Mouse (Mus musculus): Measurements from ENCODE around the gene Gm20765.
"Not testable (repeated sequence)": the region's sequence is repeated elsewhere in the genome, so short reads cannot be mapped to it uniquely, and the experiment has no call there.

The Gm20765 gene

DNA sequence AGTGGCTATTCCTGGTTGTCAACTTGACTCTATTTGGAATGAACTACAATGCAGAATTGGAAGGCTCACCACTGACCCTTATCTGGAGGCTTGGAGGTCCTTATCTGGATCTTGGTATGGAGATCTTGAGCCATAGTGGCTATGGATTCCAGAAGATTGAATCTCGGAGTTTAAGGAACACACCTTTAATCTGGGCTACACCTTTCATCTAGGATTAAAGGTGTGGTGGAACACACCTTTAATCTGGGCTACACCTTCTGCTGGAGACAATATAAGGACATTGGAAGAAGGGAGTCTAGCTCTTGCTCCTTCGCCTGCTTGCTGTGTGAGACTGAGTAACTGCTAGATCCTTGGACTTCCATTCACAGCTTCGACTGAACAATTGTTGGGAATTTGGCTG lies at the start of gene Gm20765:
Gene Gm20765 (plus strand): TSS at position 301 of the 400 bp plus-strand sequence.
- in situ Hi-C loops (cut with MboI, MseI): loop anchor here in 1 of 2 experiments (5.0 kb wide), 1 partner anchor 48 kb away; no protein-coding TSS in a partner anchor

DNA sequence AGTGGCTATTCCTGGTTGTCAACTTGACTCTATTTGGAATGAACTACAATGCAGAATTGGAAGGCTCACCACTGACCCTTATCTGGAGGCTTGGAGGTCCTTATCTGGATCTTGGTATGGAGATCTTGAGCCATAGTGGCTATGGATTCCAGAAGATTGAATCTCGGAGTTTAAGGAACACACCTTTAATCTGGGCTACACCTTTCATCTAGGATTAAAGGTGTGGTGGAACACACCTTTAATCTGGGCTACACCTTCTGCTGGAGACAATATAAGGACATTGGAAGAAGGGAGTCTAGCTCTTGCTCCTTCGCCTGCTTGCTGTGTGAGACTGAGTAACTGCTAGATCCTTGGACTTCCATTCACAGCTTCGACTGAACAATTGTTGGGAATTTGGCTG lies 42.6 kb upstream of the Gm20765 start, which contains the start of gene Gm21293:
Gene Gm21293 (plus strand): TSS at position 301 of the 400 bp plus-strand sequence.
- in situ Hi-C loops (cut with MboI, MseI): not testable (repeated sequence)

DNA sequence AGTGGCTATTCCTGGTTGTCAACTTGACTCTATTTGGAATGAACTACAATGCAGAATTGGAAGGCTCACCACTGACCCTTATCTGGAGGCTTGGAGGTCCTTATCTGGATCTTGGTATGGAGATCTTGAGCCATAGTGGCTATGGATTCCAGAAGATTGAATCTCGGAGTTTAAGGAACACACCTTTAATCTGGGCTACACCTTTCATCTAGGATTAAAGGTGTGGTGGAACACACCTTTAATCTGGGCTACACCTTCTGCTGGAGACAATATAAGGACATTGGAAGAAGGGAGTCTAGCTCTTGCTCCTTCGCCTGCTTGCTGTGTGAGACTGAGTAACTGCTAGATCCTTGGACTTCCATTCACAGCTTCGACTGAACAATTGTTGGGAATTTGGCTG lies 34.1 kb upstream of the Gm20765 start, which contains the start of gene Gm6763:
Gene Gm6763 (plus strand): TSS at position 301 of the 400 bp plus-strand sequence.
- in situ Hi-C loops (cut with MboI, MseI): loop anchor here in 1 of 2 experiments (10.0 kb wide), 1 partner anchor 54 kb away; no protein-coding TSS in a partner anchor

DNA sequence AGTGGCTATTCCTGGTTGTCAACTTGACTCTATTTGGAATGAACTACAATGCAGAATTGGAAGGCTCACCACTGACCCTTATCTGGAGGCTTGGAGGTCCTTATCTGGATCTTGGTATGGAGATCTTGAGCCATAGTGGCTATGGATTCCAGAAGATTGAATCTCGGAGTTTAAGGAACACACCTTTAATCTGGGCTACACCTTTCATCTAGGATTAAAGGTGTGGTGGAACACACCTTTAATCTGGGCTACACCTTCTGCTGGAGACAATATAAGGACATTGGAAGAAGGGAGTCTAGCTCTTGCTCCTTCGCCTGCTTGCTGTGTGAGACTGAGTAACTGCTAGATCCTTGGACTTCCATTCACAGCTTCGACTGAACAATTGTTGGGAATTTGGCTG lies 25.6 kb upstream of the Gm20765 start, which contains the start of gene Gm8764:
Gene Gm8764 (plus strand): TSS at position 301 of the 400 bp plus-strand sequence.
- in situ Hi-C loops (cut with MboI, MseI): loop anchor here in 1 of 2 experiments (10.0 kb wide), 1 partner anchor 45 kb away; no protein-coding TSS in a partner anchor

DNA sequence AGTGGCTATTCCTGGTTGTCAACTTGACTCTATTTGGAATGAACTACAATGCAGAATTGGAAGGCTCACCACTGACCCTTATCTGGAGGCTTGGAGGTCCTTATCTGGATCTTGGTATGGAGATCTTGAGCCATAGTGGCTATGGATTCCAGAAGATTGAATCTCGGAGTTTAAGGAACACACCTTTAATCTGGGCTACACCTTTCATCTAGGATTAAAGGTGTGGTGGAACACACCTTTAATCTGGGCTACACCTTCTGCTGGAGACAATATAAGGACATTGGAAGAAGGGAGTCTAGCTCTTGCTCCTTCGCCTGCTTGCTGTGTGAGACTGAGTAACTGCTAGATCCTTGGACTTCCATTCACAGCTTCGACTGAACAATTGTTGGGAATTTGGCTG lies 17.1 kb upstream of the Gm20765 start, which contains the start of gene Gm21304:
Gene Gm21304 (plus strand): TSS at position 301 of the 400 bp plus-strand sequence.
- in situ Hi-C loops (cut with MboI, MseI): loop anchor here in 1 of 2 experiments (5.0 kb wide), 1 partner anchor 34 kb away; no protein-coding TSS in a partner anchor

DNA sequence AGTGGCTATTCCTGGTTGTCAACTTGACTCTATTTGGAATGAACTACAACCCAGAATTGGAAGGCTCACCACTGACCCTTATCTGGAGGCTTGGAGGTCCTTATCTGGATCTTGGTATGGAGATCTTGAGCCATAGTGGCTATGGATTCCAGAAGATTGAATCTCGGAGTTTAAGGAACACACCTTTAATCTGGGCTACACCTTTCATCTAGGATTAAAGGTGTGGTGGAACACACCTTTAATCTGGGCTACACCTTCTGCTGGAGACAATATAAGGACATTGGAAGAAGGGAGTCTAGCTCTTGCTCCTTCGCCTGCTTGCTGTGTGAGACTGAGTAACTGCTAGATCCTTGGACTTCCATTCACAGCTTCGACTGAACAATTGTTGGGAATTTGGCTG lies 8.6 kb upstream of the Gm20765 start, which contains the start of gene Gm21312:
Gene Gm21312 (plus strand): TSS at position 301 of the 400 bp plus-strand sequence.
- in situ Hi-C loops (cut with MboI, MseI): loop anchor here in 1 of 2 experiments (5.0 kb wide), 1 partner anchor 39 kb away; no protein-coding TSS in a partner anchor

DNA sequence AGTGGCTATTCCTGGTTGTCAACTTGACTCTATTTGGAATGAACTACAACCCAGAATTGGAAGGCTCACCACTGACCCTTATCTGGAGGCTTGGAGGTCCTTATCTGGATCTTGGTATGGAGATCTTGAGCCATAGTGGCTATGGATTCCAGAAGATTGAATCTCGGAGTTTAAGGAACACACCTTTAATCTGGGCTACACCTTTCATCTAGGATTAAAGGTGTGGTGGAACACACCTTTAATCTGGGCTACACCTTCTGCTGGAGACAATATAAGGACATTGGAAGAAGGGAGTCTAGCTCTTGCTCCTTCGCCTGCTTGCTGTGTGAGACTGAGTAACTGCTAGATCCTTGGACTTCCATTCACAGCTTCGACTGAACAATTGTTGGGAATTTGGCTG lies 8.4 kb downstream of the Gm20765 start, which contains the start of gene Gm4340:
Gene Gm4340 (plus strand): TSS at position 301 of the 400 bp plus-strand sequence.
- in situ Hi-C loops (cut with MboI, MseI): not testable (repeated sequence)

DNA sequence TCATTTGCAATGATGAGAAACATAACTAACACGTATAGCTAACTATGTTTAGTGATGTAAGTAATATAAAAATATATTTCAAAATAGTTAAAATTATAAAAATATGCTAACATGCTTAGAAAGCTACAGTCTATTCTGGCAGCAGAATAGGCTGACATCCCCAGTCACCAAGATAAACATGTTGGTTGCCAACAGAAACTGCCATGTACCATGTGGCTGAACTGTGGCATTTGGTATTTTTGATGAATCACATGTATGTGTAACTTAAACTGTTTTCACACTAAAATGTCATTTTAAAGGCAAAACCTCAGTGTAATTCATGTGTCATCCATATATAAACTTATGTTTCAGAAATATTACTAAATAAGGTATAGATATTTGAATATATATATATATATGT lies 24.3 kb downstream of the Gm20765 start:
- in situ Hi-C loops (cut with MboI, MseI): loop anchor here in 1 of 2 experiments (10.0 kb wide), 1 partner anchor 55 kb away; the partner anchor contains the start of gene Gm6763

DNA sequence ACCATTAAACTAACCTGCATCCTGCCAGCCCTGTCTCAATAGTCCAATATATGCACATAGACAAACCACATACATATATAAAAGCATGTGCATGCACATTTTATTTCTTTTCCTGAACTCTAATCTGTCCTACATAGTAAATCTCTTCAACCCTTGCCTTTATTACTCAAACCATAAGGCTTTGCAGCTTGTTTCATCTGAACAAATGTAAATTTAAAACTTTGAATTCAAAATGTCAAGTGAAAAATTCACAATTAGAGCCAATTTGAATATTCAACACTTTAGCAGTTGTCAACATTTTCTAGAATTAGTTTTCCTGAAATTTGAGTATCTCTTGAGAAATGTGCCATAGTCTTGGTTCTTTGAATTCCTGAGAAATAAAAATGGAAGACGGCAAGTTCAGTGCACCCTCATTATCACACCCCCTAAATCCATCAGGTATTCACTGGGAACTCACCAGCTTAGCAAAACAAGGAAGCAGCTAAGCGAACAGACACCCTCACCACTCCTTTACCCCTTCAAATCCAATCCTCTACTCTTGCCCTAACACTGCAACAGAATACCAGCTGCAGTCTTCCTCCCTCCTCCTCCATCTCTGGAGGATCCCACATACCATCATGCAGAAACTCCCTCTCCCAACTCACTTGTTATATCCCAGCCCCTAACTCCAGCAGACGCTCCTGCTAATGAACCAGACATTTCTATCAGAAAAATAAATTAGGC lies 25.1 kb downstream of the Gm20765 start:
- in situ Hi-C loops (cut with MboI, MseI): no loop called here

DNA sequence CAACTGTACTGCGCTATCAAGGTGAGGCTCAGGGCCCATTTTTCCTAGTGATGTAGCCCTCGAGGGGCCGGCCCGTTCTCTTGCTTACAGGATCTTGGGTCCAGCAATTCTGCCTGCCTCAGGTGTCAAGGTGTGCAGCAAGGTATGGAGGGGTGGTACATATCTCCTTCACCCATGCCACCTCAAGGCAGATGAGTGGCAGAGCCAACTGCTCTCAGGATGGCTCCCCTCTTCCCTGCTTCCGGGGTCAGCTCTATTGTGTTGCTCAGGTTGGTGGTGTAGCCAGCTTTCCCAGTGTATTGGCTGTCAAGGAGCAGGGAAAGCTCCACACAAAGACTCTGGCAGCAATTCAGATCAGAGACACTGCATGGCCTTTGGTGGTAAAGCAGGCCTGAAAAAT lies 29.2 kb downstream of the Gm20765 start:
- in situ Hi-C loops (cut with MboI, MseI): no loop called here

DNA sequence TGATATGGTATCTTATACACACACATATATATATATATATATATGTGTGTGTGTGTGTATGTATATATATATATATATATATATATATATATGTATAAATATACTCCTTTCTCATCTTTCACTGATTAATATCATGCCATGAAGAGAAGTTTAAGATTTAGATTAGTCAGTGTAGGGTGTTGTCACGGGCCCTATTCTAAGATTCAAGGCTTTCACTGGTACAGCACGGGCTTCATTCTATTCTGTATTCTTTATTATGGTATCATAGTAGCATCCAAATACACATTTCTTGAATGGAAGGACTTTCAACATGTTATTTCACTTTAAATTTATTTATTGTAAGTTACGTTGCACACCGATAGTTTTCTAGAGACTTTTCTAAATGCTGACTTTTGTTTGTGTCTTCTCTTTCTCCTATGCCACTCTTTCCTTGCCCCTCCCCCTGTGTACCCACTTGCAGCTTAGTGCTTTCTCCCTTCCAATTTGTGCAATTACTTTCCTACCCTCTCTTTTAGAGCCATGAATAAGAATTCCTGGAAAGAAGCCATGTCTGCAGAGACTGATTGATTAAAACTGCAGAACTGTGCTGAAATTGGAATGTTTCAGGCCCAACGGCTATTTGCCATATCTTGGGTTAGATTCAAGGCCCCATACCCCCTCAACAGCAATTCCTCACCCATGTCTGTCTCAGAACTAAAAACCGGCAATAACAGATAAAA lies 35.1 kb downstream of the Gm20765 start:
- in situ Hi-C loops (cut with MboI, MseI): no loop called here
